Mouse (Mus musculus) thymus, adult 2 months (tissue): Measurements from ENCODE around the gene Rhebl1. TPM values are rescaled to one million over a fixed set of nuclear protein-coding genes. Genes with fewer than 3 reads are reported as not detected.

ENCODE experiments used
- DNase-seq: peaks from one replicate; pipeline ENCODE4 v3.0.0; 2021
- H3K27ac ChIP-seq: fragments of 200-500 bp; 2 replicates; pipeline ENCODE4 v1.5.1; 2012; ENCODE audit warnings: low read length, control low read depth; ENCODE audit not compliant: control insufficient read depth, insufficient read depth
- H3K27me3 ChIP-seq: fragments of 200-500 bp; 2 replicates; pipeline ENCODE4 v1.6.1; 2012; ENCODE audit warnings: mild to moderate bottlenecking, low read length, moderate library complexity, mixed read lengths; ENCODE audit not compliant: control insufficient read depth, insufficient read depth
- H3K36me3 ChIP-seq: fragments of 200-500 bp; 2 replicates; pipeline ENCODE4 v1.6.1; 2012; ENCODE audit warnings: mild to moderate bottlenecking, low read length, moderate library complexity; ENCODE audit not compliant: control insufficient read depth, insufficient read depth
- H3K4me1 ChIP-seq: fragments of 200-500 bp; replicated peaks from 2 replicates; pipeline ENCODE4 v1.6.1; 2012; ENCODE audit warnings: low read length; ENCODE audit not compliant: control insufficient read depth, insufficient read depth
- H3K4me3 ChIP-seq: fragments of 200-500 bp; 2 replicates; pipeline ENCODE4 v1.5.1; 2012; ENCODE audit warnings: mild to moderate bottlenecking, low read length, control low read depth, moderate library complexity; ENCODE audit not compliant: control insufficient read depth, insufficient read depth
- CTCF ChIP-seq: fragments of 200-500 bp; IDR thresholded peaks from 2 replicates; pipeline ENCODE4 v1.5.1; 2012; ENCODE audit warnings: mild to moderate bottlenecking, control low read depth, low read length, moderate library complexity, borderline replicate concordance; ENCODE audit not compliant: control insufficient read depth, poor library complexity, insufficient read depth; ENCODE audit errors: extremely low read depth
- POLR2A ChIP-seq: fragments of 200-500 bp; IDR thresholded peaks from 2 replicates; pipeline ENCODE4 v1.6.1; 2012; ENCODE audit warnings: mild to moderate bottlenecking, low read length, control low read depth, moderate library complexity; ENCODE audit not compliant: control insufficient read depth, poor library complexity, insufficient read depth; ENCODE audit errors: extremely low read depth
- WGBS: fragments of 180-500 bp; shearing (Covaris S2); methylation state at CpG from one replicate; pipeline ENCODE4 v1.1.7; 2018; 5-methylcytosine and 5-hydroxymethylcytosine counted together
- polyA plus RNA-seq: library from polyadenylated mRNA; depleted of rRNA; stranded (reverse); fragments of >200 nt; gene quantifications from 2 replicates; pipeline ENCODE4 v1.2.3, GENCODE M21; 2012

Gene Rhebl1
- polyA plus RNA-seq, 1 experiment, result 9.8 TPM

GRCm38 (mm10) chr15:98916016-98916415 is 21.7 kb upstream of the Rhebl1 start:
- Histone ChIP-seq H3K4me1 (peaks cover 18% of the 10 kb centered on the region), H3K4me3 (no peak overlapping the region), H3K27ac (no peak overlapping the region), H3K36me3 (peaks cover 28% of the 10 kb centered on the region), H3K27me3 (no peaks in the 10 kb centered on the region)
- WGBS, result 97% methylated on average over 4 of the region's 4 CpGs
- no peak for DNase-seq
- no peak for TF ChIP-seq CTCF
- TF ChIP-seq POLR2A, result no peak

- 92% methylated on average over 6 of the region's 6 CpGs for WGBS
- TF ChIP-seq POLR2A (no peak), CTCF (no peak)
- Histone ChIP-seq H3K27ac (no peak overlapping the region), H3K4me1 (peaks cover 18% of the 10 kb centered on the region), H3K27me3 (no peaks in the 10 kb centered on the region), H3K4me3 (no peak overlapping the region), H3K36me3 (peaks cover 36% of the 10 kb centered on the region)
- peak; percentile 25 for DNase-seq
These were observed 20.6 kb upstream of the Rhebl1 start for GRCm38 (mm10) chr15:98914903-98915302.

GRCm38 (mm10) chr15:98904692-98905091 is 10.4 kb upstream of the Rhebl1 start:
- no peak overlapping the region for H3K27ac ChIP-seq
- TF ChIP-seq POLR2A (no peak), CTCF (peak; percentile 75; the same call in 1 of the 2 replicates)
- peaks cover 44% of the 10 kb centered on the region for H3K36me3 ChIP-seq
- WGBS, result 70% methylated on average over 10 of the region's 10 CpGs
- H3K4me1 ChIP-seq, result no peaks in the 10 kb centered on the region
- H3K27me3 ChIP-seq, result no peaks in the 10 kb centered on the region
- peak; percentile 50 for DNase-seq
- no peak overlapping the region for H3K4me3 ChIP-seq

- Histone ChIP-seq H3K4me1 (no peaks in the 10 kb centered on the region), H3K27me3 (peaks cover 12% of the 10 kb centered on the region), H3K4me3 (no peak overlapping the region), H3K27ac (no peak overlapping the region), H3K36me3 (peaks cover 23% of the 10 kb centered on the region)
- WGBS, result 99% methylated on average over 2 of the region's 2 CpGs
- DNase-seq, result no peak
- TF ChIP-seq POLR2A (no peak), CTCF (no peak)
These were observed 8.3 kb upstream of the Rhebl1 start for GRCm38 (mm10) chr15:98902600-98902999.

- no peak overlapping the region for H3K27ac ChIP-seq
- peaks cover 21% of the 10 kb centered on the region for H3K27me3 ChIP-seq
- H3K4me3 ChIP-seq, result no peak overlapping the region
- H3K36me3 ChIP-seq, result peaks cover 14% of the 10 kb centered on the region
- no peaks in the 10 kb centered on the region for H3K4me1 ChIP-seq
- DNase-seq, result no peak
- TF ChIP-seq POLR2A (no peak), CTCF (no peak)
- WGBS, result 47% methylated on average over 1 of the region's 1 CpGs
These were observed 7.2 kb upstream of the Rhebl1 start for GRCm38 (mm10) chr15:98901530-98901929.

- Histone ChIP-seq H3K4me3 (no peak within 1 kb of the TSS), H3K4me1 (peaks cover 16% of the 10 kb centered on the region), H3K36me3 (no peaks in the 10 kb centered on the region), H3K27ac (no peak within 1 kb of the TSS), H3K27me3 (peaks cover 46% of the 10 kb centered on the region)
- 4% methylated on average over 41 of the region's 41 CpGs for WGBS
- no peak for DNase-seq
- TF ChIP-seq POLR2A (no peak), CTCF (no peak)
These were observed 3.8 kb upstream of the Rhebl1 start, which contains the start of gene Dhh for GRCm38 (mm10) chr15:98897928-98898800. TSS of gene Dhh (minus strand) at chr15:98898540.

- TF ChIP-seq POLR2A (no peak), CTCF (no peak)
- no peak overlapping the region for H3K4me3 ChIP-seq
- H3K4me1 ChIP-seq, result peaks cover 16% of the 10 kb centered on the region
- no peak overlapping the region for H3K27ac ChIP-seq
- peaks cover 50% of the 10 kb centered on the region for H3K27me3 ChIP-seq
- H3K36me3 ChIP-seq, result no peaks in the 10 kb centered on the region
- 24% methylated on average over 10 of the region's 10 CpGs for WGBS
- no peak for DNase-seq
These were observed 3.2 kb upstream of the Rhebl1 start for GRCm38 (mm10) chr15:98897495-98897894.
